Mouse (Mus musculus) intestine, embryonic 14.5 days (tissue): ENCODE measurements around the gene Mgat4a. TPM values are rescaled to one million over a fixed set of nuclear protein-coding genes. Genes with fewer than 3 reads are reported as not detected.
"Not testable (repeated sequence)": the region's sequence is repeated elsewhere in the genome, so short reads cannot be mapped to it uniquely, and the experiment has no call there.

Source experiments
- ATAC-seq: fragments of 200-750 bp; cut with Nextera tagmentation; replicated peaks from 2 replicates; pipeline ENCODE4 v1.8.0; 2017; ENCODE audit warnings: low read depth, moderate number of reproducible peaks, moderate TSS enrichment, moderate library complexity; ENCODE audit not compliant: low FRiP score, low TSS enrichment
- DNase-seq: peaks from one replicate; pipeline ENCODE4 v3.0.0-alpha.2; 2018; ENCODE audit warnings: low spot score
- H3K27ac ChIP-seq: fragments of 300-500 bp; sonication (generic); 2 replicates; pipeline ENCODE4 v1.5.1; 2014; ENCODE audit warnings: low read depth, mild to moderate bottlenecking, control low read depth
- H3K27me3 ChIP-seq: fragments of 300-500 bp; sonication (generic); replicated peaks from 2 replicates; pipeline ENCODE4 v1.6.1; 2014; ENCODE audit warnings: low read length, control low read depth; ENCODE audit not compliant: control insufficient read depth, insufficient read depth
- H3K36me3 ChIP-seq: fragments of 300-500 bp; sonication (generic); 2 replicates; pipeline ENCODE4 v1.6.1; 2014; ENCODE audit warnings: low read length, control low read depth; ENCODE audit not compliant: control insufficient read depth, insufficient read depth
- H3K4me1 ChIP-seq: fragments of 300-500 bp; sonication (generic); replicated peaks from 2 replicates; pipeline ENCODE4 v1.6.1; 2014; ENCODE audit warnings: low read length, control low read depth, mixed read lengths; ENCODE audit not compliant: control insufficient read depth, insufficient read depth
- H3K4me2 ChIP-seq: fragments of 300-500 bp; sonication (generic); 2 replicates; pipeline ENCODE4 v1.6.1; 2014; ENCODE audit warnings: low read length
- H3K4me3 ChIP-seq: fragments of 300-500 bp; sonication (generic); 2 replicates; pipeline ENCODE4 v1.5.1; 2014; ENCODE audit warnings: low read depth, low read length, control low read depth, mixed read lengths
- H3K9ac ChIP-seq: fragments of 300-500 bp; sonication (generic); 2 replicates; pipeline ENCODE4 v1.6.1; 2014; ENCODE audit warnings: mild to moderate bottlenecking, low read length
- H3K9me3 ChIP-seq: fragments of 300-500 bp; sonication (generic); 2 replicates; pipeline ENCODE4 v1.6.1; 2016; ENCODE audit warnings: low read length, control low read depth; ENCODE audit not compliant: control insufficient read depth
- WGBS: fragments of 180-500 bp; shearing (Covaris S2); extraction: QIAGEN DNeasy Blood & Tissue Kit; methylation state at CpG from one replicate; pipeline ENCODE4 v1.1.7; 2014; 5-methylcytosine and 5-hydroxymethylcytosine counted together
- polyA plus RNA-seq: library from polyadenylated mRNA; unstranded; fragments of >200 nt; fragmentation: Nextera tagmentation; extraction: Ambion mirVana; gene quantifications from 2 replicates; pipeline ENCODE4 v1.2.1, GENCODE M21; 2014

Gene Mgat4a
- polyA plus RNA-seq, 1 experiment from 2014 or later, result 34.6 TPM

- not testable (repeated sequence) for DNase-seq, H3K4me1 ChIP-seq, H3K4me3 ChIP-seq, H3K27me3 ChIP-seq, H3K9ac ChIP-seq, H3K9me3 ChIP-seq, H3K36me3 ChIP-seq, H3K4me2 ChIP-seq, H3K27ac ChIP-seq
- WGBS, result 76% methylated on average over 4 of the region's 4 CpGs
- ATAC-seq, result peak; percentile 57; the same call in 1 of the 2 replicates
These were observed 16.7 kb downstream of the Mgat4a start for GRCm38 (mm10) chr1:37524122-37524521.

- not testable (repeated sequence) for H3K4me3 ChIP-seq, H3K36me3 ChIP-seq, H3K27ac ChIP-seq, H3K9me3 ChIP-seq, H3K27me3 ChIP-seq, H3K9ac ChIP-seq, H3K4me2 ChIP-seq, H3K4me1 ChIP-seq, ATAC-seq, DNase-seq
- 91% methylated on average over 3 of the region's 3 CpGs for WGBS
These were observed 17.3 kb downstream of the Mgat4a start for GRCm38 (mm10) chr1:37523548-37523947.

- 75% methylated on average over 5 of the region's 5 CpGs for WGBS
- Histone ChIP-seq H3K9ac (no peak overlapping the region), H3K4me1 (0 out of 2 replicates have a peak, but pooled peaks cover 8% of the 10 kb centered on the region), H3K27ac (no peak overlapping the region), H3K9me3 (no peaks in the 10 kb centered on the region), H3K4me3 (no peak overlapping the region), H3K36me3 (no peaks in the 10 kb centered on the region), H3K27me3 (no peaks in the 10 kb centered on the region), H3K4me2 (no peak overlapping the region)
- no peak for DNase-seq
- ATAC-seq, result peak; percentile 49; the same call in 1 of the 2 replicates
These were observed 18.7 kb downstream of the Mgat4a start for GRCm38 (mm10) chr1:37522101-37522500.

GRCm38 (mm10) chr1:37518791-37519190, 22.0 kb downstream of the Mgat4a start:
- Histone ChIP-seq H3K9me3 (no peaks in the 10 kb centered on the region), H3K27ac (no peak overlapping the region), H3K4me1 (0 out of 2 replicates have a peak, but pooled peaks cover 8% of the 10 kb centered on the region), H3K9ac (no peak overlapping the region), H3K4me2 (no peak overlapping the region), H3K4me3 (no peak overlapping the region), H3K27me3 (no peaks in the 10 kb centered on the region), H3K36me3 (no peaks in the 10 kb centered on the region)
- no peak for DNase-seq
- WGBS, result 86% methylated on average over 4 of the region's 4 CpGs
- no peak for ATAC-seq

GRCm38 (mm10) chr1:37518124-37518720, 22.6 kb downstream of the Mgat4a start:
- H3K4me3 ChIP-seq, result no peak overlapping the region
- H3K27me3 ChIP-seq, result no peaks in the 10 kb centered on the region
- H3K27ac ChIP-seq, result no peak overlapping the region
- DNase-seq (no peak), ATAC-seq (no peak)
- H3K36me3 ChIP-seq, result no peaks in the 10 kb centered on the region
- H3K4me2 ChIP-seq, result no peak overlapping the region
- H3K9ac ChIP-seq, result no peak overlapping the region
- 52% methylated on average over 4 of the region's 4 CpGs for WGBS
- peaks cover 8% of the 10 kb centered on the region; the same call in 1 of the 2 replicates for H3K4me1 ChIP-seq
- no peaks in the 10 kb centered on the region for H3K9me3 ChIP-seq

DNA sequence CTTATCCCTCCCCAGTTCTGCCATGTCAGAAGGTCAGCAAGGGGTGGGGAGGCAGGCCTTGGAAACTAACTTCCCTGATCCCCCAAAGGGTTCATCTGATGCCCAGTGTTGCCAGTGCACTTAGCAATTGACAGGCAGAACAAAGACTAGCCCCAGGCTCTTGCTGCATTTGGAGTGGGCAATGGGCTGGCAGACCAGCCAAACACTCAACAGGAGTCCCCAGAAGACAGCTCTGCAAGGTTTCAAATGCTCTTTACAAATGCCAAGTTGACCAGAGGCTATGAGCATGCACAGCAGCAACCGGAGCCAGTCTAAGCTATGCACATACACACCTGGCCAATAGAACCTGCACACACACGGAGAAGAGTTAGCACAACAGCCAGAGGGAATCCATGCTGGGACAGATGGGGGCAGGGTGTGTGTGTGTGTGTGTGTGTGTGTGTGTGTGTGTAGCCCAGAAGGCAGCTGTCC, 27.8 kb downstream of the Mgat4a start:
- H3K36me3 ChIP-seq, result no peaks in the 10 kb centered on the region
- peak overlapping the region; percentile 47; the same call in 1 of the 2 replicates for H3K27ac ChIP-seq
- H3K9me3 ChIP-seq, result no peaks in the 10 kb centered on the region
- DNase-seq (no peak), ATAC-seq (no peak)
- peaks cover 21% of the 10 kb centered on the region for H3K4me1 ChIP-seq
- 62% methylated on average over 2 of the region's 2 CpGs for WGBS
- H3K9ac ChIP-seq, result no peak overlapping the region
- H3K27me3 ChIP-seq, result no peaks in the 10 kb centered on the region
- no peak overlapping the region for H3K4me3 ChIP-seq
- H3K4me2 ChIP-seq, result no peak overlapping the region

- Histone ChIP-seq H3K9ac (no peak overlapping the region), H3K27ac (peak overlapping the region; percentile 47; the same call in 1 of the 2 replicates)
These were observed 28.6 kb downstream of the Mgat4a start for GRCm38 (mm10) chr1:37512109-37512640.

DNA sequence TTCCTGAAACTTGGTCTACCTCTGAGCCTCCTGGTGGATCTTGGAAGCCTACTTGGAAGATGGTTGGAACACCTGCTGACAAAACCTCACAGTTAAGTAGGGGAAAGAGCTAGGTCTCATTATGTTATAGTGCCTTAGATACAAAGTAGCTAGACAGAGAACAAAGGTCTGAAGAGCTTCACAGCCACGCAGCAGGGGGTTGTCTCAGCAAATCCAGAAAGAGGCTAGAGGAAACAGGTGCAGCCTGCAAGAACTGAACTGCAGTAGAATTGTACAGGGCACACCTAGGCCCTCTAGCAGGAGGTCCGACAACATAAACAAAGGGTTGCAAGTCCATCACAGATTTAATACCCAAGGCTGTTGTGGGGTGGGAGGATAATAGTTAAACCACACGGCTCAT, 30.6 kb downstream of the Mgat4a start:
- H3K9me3 ChIP-seq, result no peaks in the 10 kb centered on the region
- no peak overlapping the region for H3K4me2 ChIP-seq
- H3K27me3 ChIP-seq, result no peaks in the 10 kb centered on the region
- no peak for DNase-seq
- H3K4me3 ChIP-seq, result no peak overlapping the region
- no peak overlapping the region for H3K9ac ChIP-seq
- H3K27ac ChIP-seq, result no peak overlapping the region
- 79% methylated on average over 3 of the region's 3 CpGs for WGBS
- no peak for ATAC-seq
- no peaks in the 10 kb centered on the region for H3K36me3 ChIP-seq
- peaks cover 20% of the 10 kb centered on the region for H3K4me1 ChIP-seq

More at GRCm38 (mm10) chr1:37512109-37512640, 28.6 kb downstream of the Mgat4a start:
- no peaks in the 10 kb centered on the region for H3K36me3 ChIP-seq
- H3K4me3 ChIP-seq, result no peak overlapping the region
- WGBS, result 28% methylated on average over 5 of the region's 5 CpGs
- H3K9me3 ChIP-seq, result no peaks in the 10 kb centered on the region
- ATAC-seq (no peak), DNase-seq (no peak)
- peaks cover 17% of the 10 kb centered on the region for H3K4me1 ChIP-seq
- no peaks in the 10 kb centered on the region for H3K27me3 ChIP-seq
- 0 out of 2 replicates have a peak overlapping the region, but pooled peaks have one; percentile 22 for H3K4me2 ChIP-seq

GRCm38 (mm10) chr1:37509437-37509836, 31.4 kb downstream of the Mgat4a start:
- Histone ChIP-seq H3K4me3 (no peak overlapping the region), H3K27me3 (no peaks in the 10 kb centered on the region), H3K27ac (no peak overlapping the region), H3K4me1 (peaks cover 27% of the 10 kb centered on the region), H3K36me3 (no peaks in the 10 kb centered on the region), H3K4me2 (no peak overlapping the region), H3K9me3 (no peaks in the 10 kb centered on the region), H3K9ac (no peak overlapping the region)
- ATAC-seq (no peak), DNase-seq (no peak)
- 78% methylated on average over 5 of the region's 5 CpGs for WGBS
